Mouse (Mus musculus) brown adipose tissue, adult 24 weeks (tissue): ENCODE data around the gene Ell. TPM values are rescaled to one million over a fixed set of nuclear protein-coding genes. Genes with fewer than 3 reads are reported as not detected.
A peak's percentile ranks its signal among the peaks of the same experiment; 100 is the strongest.

Experiments
- H3K27ac ChIP-seq: fragments of 200-500 bp; replicated peaks from 2 replicates; pipeline ENCODE4 v1.5.1; 2012; ENCODE audit warnings: low read depth, mild to moderate bottlenecking, low read length
- H3K4me1 ChIP-seq: fragments of 200-500 bp; 2 replicates; pipeline ENCODE4 v1.6.1; 2012; ENCODE audit warnings: low read length, mixed read lengths; ENCODE audit not compliant: control insufficient read depth, insufficient read depth, insufficient read length
- H3K4me3 ChIP-seq: fragments of 200-500 bp; 2 replicates; pipeline ENCODE4 v1.5.1; 2012; ENCODE audit warnings: low read depth, mild to moderate bottlenecking, low read length, moderate library complexity; ENCODE audit not compliant: insufficient read depth
- polyA plus RNA-seq: library from polyadenylated mRNA; stranded (reverse); fragments of >200 nt; gene quantifications from 2 replicates; pipeline ENCODE4 v1.2.4, GENCODE M21; 2012; ENCODE audit not compliant: missing spikeins, insufficient read depth, insufficient read length

Ell gene
- polyA plus RNA-seq, 1 experiment = 9.1 TPM

GRCm38 (mm10) chr8:70634066-70634465, 94.8 kb downstream of the Ell start:
- Histone ChIP-seq H3K27ac (peak overlapping the region; percentile 84), H3K4me1 (peaks cover 24% of the 10 kb centered on the region), H3K4me3 (no peak overlapping the region)

GRCm38 (mm10) chr8:70635527-70635926, 96.3 kb downstream of the Ell start:
- Histone ChIP-seq H3K4me3 (no peak overlapping the region), H3K4me1 (peaks cover 24% of the 10 kb centered on the region), H3K27ac (peak overlapping the region; percentile 84)

GRCm38 (mm10) chr8:70636838-70637237, 97.6 kb downstream of the Ell start:
- H3K27ac ChIP-seq = no peak overlapping the region
- peaks cover 21% of the 10 kb centered on the region for H3K4me1 ChIP-seq
- H3K4me3 ChIP-seq = no peak overlapping the region

- Histone ChIP-seq H3K27ac (no peak overlapping the region), H3K4me1 (peaks cover 17% of the 10 kb centered on the region)
Measured at GRCm38 (mm10) chr8:70638752-70639151, 99.5 kb downstream of the Ell start.

More at GRCm38 (mm10) chr8:70638752-70639151, 99.5 kb downstream of the Ell start:
- H3K4me3 ChIP-seq = no peak overlapping the region

Other genes starting within 250 kb of the Ell start
- gene Ddx49, start 237.0 kb upstream of the Ell start, polyA plus RNA-seq = 14.1 and 18.1 TPM in 2 replicates
- gene Cope, start 236.9 kb upstream of the Ell start, polyA plus RNA-seq = 158 and 198 TPM in 2 replicates
- not detected in 2 replicates for gene Cers1, start 223.7 kb upstream of the Ell start, polyA plus RNA-seq
- not detected in 2 replicates for gene Gdf1, start 209.6 kb upstream of the Ell start, polyA plus RNA-seq
- gene Upf1, start 186.2 kb upstream of the Ell start, polyA plus RNA-seq = 11.7 and 20.8 TPM in 2 replicates
- gene Comp, start 165.9 kb upstream of the Ell start, polyA plus RNA-seq = not detected in 2 replicates
- 3.0 and 4.5 TPM in 2 replicates for gene Crtc1, start 99.9 kb upstream of the Ell start, polyA plus RNA-seq
- gene Klhl26, start 62.5 kb upstream of the Ell start, polyA plus RNA-seq = 9.3 and 9.5 TPM in 2 replicates
- not detected in 2 replicates for gene Tmem59l, start 52.1 kb upstream of the Ell start, polyA plus RNA-seq
- gene Crlf1, start 46.3 kb upstream of the Ell start, polyA plus RNA-seq = 1.3 TPM in 1 of 2 replicates, not detected in the other
- gene Rex1bd, start 32.7 kb upstream of the Ell start, polyA plus RNA-seq = 191 and 207 TPM in 2 replicates
- gene Uba52, start 28.7 kb upstream of the Ell start, polyA plus RNA-seq = 977 and 1,552 TPM in 2 replicates
- 90.9 and 113 TPM in 2 replicates for gene Fkbp8, start 11.7 kb upstream of the Ell start, polyA plus RNA-seq
- 106 and 116 TPM in 2 replicates for gene Kxd1, start 11.5 kb upstream of the Ell start, polyA plus RNA-seq
- 7.7 and 17.4 TPM in 2 replicates for gene Isyna1, start 54.9 kb downstream of the Ell start, polyA plus RNA-seq
- 29.6 and 45.0 TPM in 2 replicates for gene Ssbp4, start 69.4 kb downstream of the Ell start, polyA plus RNA-seq
- gene Lrrc25, start 76.7 kb downstream of the Ell start, polyA plus RNA-seq = 2.0 TPM in 2 replicates
- 1.7 TPM in 2 replicates for gene Gdf15, start 93.0 kb downstream of the Ell start, polyA plus RNA-seq
- gene Pgpep1, start 120.9 kb downstream of the Ell start, polyA plus RNA-seq = 31.0 and 37.7 TPM in 2 replicates
- 89.4 and 121 TPM in 2 replicates for gene Lsm4, start 133.8 kb downstream of the Ell start, polyA plus RNA-seq
- 106 and 111 TPM in 2 replicates for gene Jund, start 159.5 kb downstream of the Ell start, polyA plus RNA-seq
- not detected in 2 replicates for gene Iqcn, start 164.0 kb downstream of the Ell start, polyA plus RNA-seq
- not detected in 2 replicates for gene Gm3336, start 179.1 kb downstream of the Ell start, polyA plus RNA-seq
- gene Pde4c, start 184.3 kb downstream of the Ell start, polyA plus RNA-seq = 0.36 and 1.7 TPM in 2 replicates
- 18.1 and 21.3 TPM in 2 replicates for gene Rab3a, start 215.2 kb downstream of the Ell start, polyA plus RNA-seq
- gene Mpv17l2, start 221.5 kb downstream of the Ell start, polyA plus RNA-seq = 74.5 and 79.8 TPM in 2 replicates
- 9.8 and 11.3 TPM in 2 replicates for gene Pik3r2, start 237.3 kb downstream of the Ell start, polyA plus RNA-seq